Mouse (Mus musculus) kidney, postnatal 14 days (tissue): ENCODE measurements around the gene Ccl17.

Source experiments
- DNase-seq: peaks from one replicate; pipeline ENCODE4 v3.0.0; 2022; ENCODE audit warnings: mixed read lengths

Gene Ccl17

DNA sequence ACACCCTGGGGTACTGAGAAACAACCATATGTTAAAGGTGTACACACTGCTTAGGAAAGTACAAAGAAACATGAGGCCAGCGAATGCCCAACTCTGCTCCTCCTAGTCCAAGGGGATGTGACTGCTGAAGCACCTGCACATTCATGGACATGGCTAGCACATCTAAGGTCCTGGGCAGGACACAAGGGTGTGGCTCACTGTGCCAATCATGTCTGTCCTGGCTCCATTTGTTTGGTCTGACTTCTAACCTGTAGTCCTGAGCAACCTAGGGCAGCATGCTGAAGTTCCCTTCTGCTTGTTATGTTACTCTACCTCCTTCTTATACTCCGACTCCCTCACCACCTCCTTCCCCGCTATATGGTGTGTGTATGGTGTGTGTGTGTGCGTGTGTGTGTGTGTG lies 15.9 kb upstream of the Ccl17 start:
- no peak for DNase-seq

DNA sequence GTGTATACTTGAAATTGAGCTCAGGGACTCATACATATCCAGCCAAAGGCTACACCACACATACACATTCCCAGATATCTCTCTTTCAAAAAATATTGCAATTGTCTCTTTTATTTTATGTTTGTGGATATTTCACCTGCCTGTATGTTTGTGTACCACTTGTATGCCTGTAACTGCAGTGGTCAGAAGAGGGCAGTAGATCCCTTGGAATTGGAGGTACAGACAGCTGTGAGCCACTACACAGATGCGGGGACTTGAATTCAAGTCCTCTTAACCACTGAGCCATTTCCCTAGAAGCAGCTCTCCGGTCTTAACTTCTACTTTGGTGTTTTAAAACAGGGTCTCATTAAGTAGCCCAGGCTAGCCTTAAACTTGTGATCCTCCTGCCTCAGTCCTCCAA lies 15.5 kb upstream of the Ccl17 start:
- DNase-seq = no peak

DNA sequence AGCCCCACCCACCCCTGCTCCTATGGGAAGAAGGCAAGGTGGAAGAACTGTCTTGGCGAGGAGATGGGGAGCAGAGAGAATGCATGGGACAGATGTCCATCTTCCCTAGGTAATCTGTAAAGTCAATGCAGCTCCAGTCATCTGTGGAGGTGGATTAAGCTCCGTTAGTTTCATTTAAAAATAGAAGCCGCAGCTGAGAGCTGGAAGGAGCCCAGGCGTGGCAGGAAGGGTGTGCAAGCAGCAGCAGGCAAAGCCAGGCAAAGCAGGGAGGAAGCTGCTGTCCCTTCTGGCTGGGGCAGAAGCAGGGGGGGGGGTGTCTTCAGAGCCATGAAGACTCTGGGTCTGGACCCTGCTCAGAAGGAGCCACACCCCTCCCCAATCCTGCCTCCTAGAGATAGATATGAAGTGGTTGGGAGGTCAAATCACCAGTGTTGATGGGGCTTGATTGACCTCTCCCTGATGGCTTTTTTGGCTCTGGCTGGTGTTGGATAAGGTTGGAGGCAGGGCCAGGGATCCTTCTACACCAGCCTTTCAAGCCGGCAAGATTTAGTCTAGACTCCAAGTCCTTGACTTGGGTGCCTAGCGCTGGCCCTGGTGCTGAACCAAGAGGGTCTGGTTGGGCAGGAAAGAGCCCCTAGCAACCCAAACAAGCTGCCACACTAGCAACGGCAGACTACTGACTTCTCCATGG lies 9.8 kb upstream of the Ccl17 start:
- no peak for DNase-seq

DNA sequence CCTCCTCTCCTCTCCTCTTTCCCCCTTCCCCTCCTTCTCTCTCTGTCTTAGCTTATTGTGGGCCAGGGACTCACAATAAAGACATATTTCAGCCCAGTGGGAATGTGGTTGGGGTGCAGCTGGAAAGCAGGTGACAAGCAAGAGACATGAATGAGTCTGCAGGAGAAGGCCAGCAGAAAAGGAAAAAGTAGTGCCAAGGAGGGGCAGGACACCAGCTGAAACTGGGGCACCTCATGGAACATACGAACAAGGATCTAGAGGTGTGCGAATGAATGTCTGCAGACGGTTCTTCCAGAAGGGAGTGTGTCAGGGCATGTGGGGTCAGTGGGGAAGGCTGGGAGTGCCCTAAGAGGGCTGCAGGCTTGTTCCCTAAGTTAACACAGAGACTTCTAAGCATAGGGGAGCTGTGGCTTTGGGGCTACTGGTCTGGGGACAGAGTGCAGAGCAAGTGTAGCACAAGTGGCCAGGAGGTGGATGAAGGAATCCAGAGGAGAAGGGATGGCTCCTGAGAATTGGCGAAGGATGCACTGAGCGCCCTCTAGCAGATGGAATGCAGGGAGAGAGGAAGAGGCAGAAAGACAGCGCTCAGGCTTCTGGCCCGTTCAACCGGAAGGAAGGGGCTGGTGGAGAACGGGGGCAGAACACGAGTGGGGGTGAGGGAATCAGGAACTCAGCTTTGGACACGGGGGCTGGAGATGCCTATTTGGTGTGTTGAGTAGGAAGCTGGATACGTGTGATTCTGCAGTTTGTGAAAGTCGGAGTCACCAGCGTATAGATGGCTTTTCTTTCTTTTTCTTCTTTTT lies 8.8 kb upstream of the Ccl17 start:
- DNase-seq = peak; percentile 74

DNA sequence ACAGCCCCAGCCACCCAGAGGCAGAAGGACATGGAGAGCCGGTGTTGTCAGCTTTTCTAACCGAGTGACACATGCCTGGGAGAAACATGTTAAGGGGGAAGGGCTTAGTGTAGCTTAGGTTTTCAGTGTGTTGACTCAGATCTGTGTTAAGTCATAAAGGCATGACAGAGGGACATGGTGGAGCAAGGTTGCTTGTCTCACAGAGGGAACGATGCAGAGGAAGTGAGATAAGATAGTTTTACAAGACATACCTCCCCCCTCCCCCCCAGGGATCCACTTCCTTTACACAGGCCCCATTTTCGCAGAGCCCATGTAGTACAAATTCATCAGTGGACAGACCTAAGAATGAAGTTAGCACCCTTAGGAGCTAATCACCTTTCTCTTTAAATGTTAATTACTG lies 7.9 kb upstream of the Ccl17 start:
- DNase-seq = no peak

DNA sequence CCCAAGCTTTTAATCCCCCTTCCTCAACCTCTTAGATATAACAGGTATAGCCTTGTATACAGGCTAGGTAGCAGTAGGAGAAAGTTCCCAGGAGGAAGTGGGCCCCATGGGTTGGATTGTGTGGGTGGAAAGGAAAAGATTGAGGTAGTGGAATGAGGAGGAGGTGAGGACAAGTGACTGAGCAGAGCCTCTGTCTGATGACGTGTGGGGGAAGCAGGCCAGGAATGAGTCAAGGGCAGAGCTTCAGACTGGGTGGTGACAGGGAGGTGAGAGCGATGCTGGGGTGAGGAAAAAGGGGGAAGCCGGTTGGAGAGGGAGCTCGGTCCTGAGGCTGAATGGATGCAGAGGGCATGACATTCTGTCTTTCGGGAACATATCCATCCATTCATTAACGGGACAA lies 6.7 kb upstream of the Ccl17 start:
- no peak for DNase-seq

DNA sequence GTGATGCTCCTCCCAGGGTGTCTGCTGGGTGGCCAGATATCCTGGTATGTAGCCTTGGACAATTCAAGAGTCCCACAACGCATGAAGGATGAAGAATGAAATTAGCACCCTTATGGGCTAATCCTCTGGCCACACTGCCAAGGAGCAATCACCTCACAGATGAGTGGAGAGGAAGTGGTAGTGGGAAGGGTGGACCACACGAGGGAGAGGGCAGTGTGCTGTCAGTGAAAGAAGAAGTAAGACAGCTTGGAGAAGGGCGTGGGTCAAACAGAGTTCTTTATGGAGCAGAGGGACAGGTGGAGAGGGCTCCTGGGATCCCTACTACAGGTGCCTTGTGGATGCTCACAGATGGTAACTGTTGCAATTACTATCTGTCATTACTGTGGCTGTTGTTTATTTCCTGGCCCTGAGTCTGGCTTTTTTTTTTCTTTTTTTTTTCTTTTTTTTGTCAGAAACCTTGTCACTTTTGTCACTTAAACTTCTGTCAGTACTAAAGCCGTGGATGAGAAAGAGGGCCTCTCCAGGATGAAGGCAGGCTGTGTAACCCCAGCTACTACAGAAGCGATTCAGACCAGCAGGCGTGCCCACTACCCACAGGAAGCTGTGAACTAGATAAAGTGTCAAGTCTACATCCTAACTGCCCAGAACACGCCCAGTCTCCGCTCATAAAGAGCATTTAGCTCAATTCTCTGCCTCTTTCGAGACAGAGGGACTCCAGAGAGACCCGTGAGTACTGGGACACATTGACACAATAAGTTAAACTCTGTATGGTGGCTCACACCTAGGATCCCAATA lies 5.5 kb upstream of the Ccl17 start:
- no peak for DNase-seq

DNA sequence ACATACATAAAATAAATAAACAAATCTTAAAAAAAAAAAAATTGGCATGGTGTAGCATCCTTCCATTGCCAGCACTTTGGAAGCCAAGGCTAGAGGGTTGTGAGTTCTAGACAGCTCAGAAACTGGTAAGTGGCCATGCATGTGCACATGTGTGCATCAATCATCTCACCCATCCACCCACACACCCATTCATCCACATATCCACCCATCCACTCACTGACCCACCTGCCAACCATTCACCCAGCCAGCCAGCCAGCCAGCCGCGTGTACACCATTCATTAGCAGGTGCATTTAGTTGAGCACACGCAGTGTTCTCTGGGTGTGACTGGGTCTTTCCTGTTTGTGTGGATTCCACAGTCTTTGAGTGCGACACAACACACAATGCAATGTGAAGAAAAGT lies 4.4 kb upstream of the Ccl17 start:
- DNase-seq = no peak

DNA sequence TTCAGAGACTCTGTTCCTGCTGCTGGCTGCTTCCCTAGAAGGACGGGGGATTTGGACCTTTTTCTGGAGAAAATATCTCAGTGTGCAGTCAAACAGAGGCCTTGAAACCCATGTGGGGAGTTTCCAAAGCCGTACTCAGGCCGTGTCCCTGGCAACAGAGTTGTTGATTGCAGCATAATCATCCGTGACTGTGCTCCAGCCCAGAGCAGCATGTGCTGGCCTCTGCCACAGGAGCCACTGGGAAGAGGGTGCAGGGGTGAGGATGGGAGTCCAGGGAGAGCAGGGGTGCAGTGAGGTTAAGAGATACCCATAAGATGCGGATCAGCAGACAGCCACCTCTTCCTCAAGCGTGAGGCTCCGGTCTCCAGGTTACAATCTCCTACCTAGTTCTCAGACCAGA lies 2.7 kb upstream of the Ccl17 start:
- no peak for DNase-seq

DNA sequence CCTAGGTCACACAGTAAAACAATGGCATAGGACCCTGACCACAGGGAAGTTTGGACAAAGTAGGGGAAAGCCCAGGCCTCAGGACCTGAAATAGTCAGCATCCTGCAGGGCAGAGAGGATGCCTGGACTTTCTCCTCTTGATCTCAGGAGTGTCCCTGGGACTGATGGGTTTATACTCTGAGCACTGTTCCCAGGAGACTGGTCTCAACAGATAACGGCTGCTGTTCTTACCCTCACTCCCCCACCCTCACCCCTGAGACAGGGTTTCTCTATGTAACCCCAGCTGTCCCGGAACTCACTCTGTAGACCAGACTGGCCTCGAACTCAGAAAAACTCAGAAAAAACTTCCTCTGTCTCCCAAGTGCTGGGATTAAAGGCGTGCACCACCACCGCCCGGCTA lies 1.9 kb upstream of the Ccl17 start:
- no peak for DNase-seq

DNA sequence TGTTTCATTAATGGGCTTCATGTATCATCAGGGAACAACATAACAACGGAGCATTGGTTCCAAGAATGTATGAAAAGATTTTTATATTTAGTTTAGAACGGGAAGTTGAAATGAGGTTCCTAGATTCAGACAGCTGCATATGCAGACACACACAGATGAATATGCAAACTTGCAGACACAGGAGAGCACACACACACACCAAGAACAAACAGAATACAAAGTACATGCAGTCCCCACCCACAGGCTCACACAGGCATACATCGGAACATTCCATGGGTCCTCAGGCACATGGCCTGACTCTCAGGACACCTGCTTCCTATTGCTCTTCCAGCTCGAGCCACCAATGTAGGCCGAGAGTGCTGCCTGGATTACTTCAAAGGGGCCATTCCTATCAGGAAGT lies 602 bp downstream of the Ccl17 start:
- no peak for DNase-seq

DNA sequence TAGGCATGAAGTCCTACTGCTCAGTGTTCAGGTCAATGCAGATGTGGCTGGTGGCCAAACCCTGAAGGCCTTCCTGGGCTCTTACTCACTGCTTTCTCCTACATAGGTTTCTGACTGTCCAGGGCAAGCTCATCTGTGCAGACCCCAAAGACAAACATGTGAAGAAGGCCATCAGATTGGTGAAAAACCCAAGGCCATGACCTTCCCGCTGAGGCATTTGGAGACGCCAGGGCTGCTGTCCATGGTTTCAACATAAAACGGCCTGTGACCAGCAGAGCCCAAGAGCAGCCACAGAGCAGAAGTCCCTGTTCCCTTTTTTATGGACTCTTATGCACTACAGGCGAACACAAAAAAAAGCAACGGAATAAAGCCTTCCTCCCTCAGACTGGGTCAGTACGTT lies 1.4 kb downstream of the Ccl17 start:
- no peak for DNase-seq

DNA sequence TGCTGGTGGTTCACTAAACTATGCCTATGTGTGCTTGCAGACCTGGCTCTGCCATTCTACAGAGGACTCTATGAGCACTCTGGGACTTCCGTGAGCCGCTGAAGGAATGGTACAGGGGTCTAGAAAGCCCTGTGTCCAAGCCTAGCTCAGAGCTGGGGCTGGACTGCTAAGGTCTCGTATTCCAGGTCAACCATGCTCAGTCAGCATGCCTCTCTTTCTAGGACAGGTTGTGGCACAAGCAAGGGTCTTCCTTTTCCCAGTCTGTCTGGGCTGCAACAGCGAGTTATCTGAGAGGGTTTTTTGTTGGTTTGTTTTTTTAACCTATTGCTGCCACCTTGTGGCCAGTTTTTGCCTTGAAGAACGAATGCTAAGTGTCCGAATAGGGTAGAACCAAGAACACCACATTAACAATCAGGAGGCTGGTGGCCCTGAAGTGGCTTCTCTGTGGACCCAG lies 2.4 kb downstream of the Ccl17 start:
- peak; percentile 91 for DNase-seq

DNA sequence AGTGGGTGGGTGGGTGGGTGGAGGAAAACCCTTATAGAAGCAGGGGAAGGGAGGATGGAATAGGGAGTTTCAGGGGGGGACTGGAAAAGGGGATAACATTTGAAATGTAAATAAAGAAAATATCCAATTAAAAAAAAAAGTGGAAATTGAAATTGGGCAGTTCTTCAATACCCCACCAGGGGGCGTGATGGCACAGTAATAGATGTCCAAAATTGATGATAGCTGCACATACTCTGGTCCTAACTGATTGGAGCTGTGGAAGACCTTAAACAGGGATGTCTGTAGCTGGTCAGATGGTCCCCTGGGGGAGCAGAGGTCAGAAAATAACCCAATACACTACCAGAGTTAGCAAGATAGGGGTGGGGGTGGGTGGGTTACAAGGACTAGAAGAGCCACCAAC lies 4.3 kb downstream of the Ccl17 start:
- peak; percentile 30 for DNase-seq

DNA sequence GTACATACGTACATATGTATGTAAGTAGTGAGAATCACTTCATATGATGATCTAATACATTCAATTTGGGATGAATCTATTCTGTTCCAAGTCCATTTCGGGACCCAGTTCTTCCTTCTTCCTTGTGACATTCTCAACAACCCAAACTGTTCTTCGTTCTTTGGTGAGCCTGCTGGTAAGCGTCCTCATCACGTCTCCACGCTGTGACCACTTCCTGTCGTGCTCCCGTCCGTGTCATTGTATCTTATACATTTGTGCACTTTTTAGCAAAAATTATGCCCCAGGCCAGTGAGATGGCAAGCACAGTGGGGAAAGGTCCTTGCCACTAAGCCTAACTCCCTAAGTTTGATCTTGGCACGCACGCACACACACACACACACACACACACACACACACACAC lies 7.7 kb downstream of the Ccl17 start:
- no peak for DNase-seq

DNA sequence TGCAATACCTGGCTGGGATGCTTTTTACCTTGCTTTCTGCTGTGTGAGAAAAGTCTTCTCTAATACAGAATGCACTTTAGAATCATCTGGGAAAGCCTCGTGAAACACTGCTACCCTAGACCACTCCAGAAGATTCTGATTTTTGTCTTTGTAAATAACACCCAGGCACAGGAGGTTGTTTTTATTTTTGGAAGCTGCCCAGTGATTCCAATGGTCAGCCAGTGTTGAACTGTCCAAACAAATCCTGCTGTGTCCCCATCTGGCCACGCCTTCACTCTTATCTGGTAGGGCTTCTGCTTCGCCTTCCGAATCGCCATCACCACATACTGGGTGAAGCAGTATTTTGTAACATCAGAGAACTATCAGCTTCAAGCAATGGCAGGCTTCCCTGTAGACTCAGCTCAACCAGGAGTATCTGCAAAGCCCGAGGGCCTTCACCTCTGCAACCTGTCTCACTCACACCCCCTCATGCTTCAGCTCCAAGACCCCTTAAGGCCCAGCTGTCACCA lies 9.5 kb downstream of the Ccl17 start:
- no peak for DNase-seq

DNA sequence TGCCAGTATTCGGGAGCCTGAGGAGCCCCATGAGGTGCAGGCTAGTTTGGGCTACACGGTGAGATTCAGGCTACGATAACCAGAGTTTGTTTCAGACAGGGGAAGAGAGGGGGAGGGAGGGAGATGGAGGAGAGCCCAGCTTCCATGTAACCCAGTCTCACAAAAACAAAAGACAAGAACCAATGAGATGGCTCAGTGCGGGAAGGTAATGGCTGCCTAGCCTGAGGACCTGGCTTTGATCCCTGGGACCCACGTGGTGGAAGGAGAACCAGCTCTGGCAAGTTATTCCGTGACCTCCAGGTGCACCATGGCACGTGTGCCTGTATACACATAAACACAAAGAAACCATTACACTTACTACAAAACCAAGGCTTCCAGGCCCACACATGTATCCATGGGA lies 10.3 kb downstream of the Ccl17 start:
- peak; percentile 51 for DNase-seq

DNA sequence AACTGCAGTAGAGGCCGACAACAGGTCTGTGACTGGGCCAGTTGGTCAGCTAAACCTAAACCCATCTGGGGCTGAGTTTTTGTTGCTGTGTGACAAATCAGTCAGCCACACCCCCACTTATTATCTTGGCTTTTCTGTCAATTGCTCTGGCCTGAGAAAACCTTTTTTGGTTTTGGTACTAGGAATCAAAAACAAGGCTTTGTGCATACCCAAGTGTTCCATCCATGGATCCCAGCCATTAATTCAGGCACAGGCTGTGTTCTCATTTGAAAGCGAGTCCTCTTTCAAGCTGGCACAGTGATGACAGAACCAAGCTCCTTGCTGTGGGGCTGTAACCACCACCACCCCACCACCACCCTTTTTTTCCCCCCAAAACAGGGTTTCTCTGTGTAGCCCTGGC lies 11.1 kb downstream of the Ccl17 start:
- DNase-seq = no peak

DNA sequence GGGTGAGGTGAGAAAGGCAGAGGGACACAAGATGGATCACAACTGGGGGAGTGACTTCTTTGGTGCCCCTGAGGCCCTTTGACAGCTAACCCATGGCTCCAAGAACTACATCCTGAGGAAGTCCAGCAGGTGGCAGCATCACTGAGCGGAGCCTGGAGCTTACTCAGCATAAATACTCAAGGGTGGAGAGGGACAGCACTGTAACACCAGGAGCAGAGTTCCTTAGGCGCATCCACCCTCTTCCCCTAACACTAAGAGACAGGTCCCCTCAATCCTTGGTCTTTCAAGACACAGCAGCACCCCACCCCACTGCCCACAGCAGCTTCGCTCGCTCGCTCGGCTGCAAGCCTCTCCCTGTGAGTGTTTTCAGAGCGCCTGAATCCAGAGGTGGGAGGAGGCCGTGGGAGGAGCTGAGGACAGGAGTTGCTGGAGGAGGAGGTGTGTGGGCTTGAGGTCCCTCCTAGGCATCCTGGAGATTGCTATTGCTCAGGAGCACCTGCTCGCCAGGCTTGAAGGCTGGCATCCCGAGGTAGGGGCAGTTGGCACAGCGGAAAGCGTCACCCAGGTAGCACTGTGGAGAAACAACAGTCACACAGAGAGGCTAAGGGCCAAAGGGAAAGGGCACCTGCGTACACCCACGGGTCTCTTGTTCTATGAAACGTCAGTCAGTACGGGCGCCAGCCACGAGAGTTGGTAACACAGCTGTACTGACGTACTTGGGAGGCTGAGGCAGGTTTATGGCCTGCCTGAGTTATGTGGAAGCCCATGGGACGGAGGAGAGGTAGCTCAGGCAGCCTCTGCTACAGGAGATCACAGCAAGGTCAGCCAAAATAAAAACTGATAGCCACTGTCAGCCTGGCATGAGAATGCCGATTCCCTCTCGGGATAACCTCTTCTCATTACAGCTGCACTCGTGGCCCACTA lies 12.6 kb downstream of the Ccl17 start:
- peak; percentile 73 for DNase-seq

DNA sequence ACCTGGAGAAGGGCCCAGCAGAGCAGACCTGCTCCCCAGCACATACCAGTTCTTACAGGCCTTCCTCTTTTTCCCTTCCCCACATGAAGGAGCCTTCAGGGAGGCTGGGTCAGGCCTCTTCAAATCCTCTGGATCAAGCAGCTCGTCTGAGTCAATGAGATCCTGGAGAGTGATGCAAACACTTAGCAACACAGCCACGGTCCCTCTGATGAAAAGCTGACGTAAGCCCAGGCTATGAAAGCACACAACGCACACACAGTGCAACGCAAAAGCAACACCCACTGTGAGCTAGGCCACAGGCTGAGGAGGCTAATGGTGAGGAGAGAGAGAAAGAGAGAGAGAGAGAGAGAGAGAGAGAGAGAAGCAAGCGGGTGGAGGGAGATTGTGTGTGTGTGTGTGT lies 14.9 kb downstream of the Ccl17 start:
- no peak for DNase-seq

DNA sequence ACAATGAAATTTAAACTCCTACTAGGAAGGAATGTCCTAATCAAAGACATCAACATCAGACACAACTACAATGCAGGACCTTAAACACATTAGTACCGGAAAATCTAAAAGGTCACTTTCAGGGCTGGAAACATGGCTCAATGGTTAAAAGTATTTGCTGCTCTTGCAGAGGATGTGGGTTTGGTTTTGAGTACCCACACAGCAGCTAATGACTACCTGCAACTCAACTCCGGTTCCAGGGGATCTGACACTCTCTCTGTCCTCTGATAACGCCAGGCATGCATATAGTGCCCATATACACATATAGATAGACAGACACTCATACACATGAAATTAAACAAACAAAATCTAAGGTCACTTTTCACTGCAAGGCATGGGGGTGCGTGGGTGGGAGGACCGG lies 16.0 kb downstream of the Ccl17 start:
- DNase-seq = no peak

DNA sequence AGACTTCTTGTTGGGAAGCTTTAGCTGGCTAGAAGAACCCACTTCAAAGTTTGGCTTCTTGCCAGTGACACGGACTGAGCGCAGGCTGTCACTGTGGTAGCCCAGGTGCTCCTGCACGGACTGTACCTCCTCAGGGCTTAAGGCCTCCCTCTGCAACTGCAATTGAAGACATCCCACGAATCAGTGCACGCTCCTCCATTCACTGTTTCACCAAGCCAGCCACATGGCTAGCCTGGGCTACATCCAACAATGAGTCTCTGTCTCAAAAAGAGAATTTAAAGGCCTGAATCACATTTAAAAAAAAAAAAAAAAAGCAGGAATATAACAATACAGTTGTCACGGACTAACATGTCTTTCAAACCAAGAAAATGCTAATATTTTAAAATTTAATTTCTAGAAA lies 18.0 kb downstream of the Ccl17 start:
- no peak for DNase-seq
